Comparison of ENCODE assay signal across 23 mouse cellular contexts in genomic region chr10:44013885-44014284, GRCm38 (mm10).
DNase-seq lines count a peak whose midpoint lies in the region; ATAC-seq and TF ChIP-seq lines count a peak whose summit lies in the region.
"Had no signal": no experiment of that assay in that cellular context is flagged by ENCODE, and none has a peak within 500 bp of the region (broad histone marks: within the 10 kb centered on the region; RNA-seq: fewer than 3 reads in every experiment).

No protein-coding gene starts in this region.

- no peak overlapping the region for H3K4me3 ChIP-seq in hindbrain, postnatal 0 days (ENCODE audit: low read length)
- H3K4me3 ChIP-seq in hindbrain, embryonic 14.5 days (replicated peaks; ENCODE audit: low read length) = no peak overlapping the region
- H3K4me3 ChIP-seq in G1E (ENCODE audit: low read depth, low read length) = no peak overlapping the region
- H3K4me3 ChIP-seq: embryonic facial prominence, embryonic 10.5 days; embryonic facial prominence, embryonic 12.5 days; forebrain, embryonic 13.5 days; forebrain, embryonic 15.5 days had no signal

- no peaks in the 10 kb centered on the region for H3K9me3 ChIP-seq in hindbrain, postnatal 0 days (ENCODE audit: low read length)
- no peaks in the 10 kb centered on the region for H3K9me3 ChIP-seq in hindbrain, embryonic 14.5 days (ENCODE audit: control insufficient read depth, low read length)
- H3K9me3 ChIP-seq in G1E (replicated peaks) = no peaks in the 10 kb centered on the region
- H3K9me3 ChIP-seq: embryonic facial prominence, embryonic 10.5 days; embryonic facial prominence, embryonic 12.5 days; forebrain, embryonic 13.5 days; forebrain, embryonic 15.5 days had no signal

- H3K27ac ChIP-seq in hindbrain, postnatal 0 days = no peak overlapping the region
- no peak overlapping the region for H3K27ac ChIP-seq in hindbrain, embryonic 14.5 days
- H3K27ac ChIP-seq: embryonic facial prominence, embryonic 10.5 days; embryonic facial prominence, embryonic 12.5 days; forebrain, embryonic 13.5 days; forebrain, embryonic 15.5 days had no signal

- WGBS in hindbrain, postnatal 0 days = 45% methylated on average over 4 of the region's 4 CpGs
- WGBS in hindbrain, embryonic 14.5 days = 64% methylated on average over 4 of the region's 4 CpGs

- no peak overlapping the region for H3K9ac ChIP-seq in hindbrain, postnatal 0 days (replicated peaks; ENCODE audit: low read length)
- H3K9ac ChIP-seq in hindbrain, embryonic 14.5 days = no peak overlapping the region
- H3K9ac ChIP-seq: embryonic facial prominence, embryonic 12.5 days; forebrain, embryonic 13.5 days; forebrain, embryonic 15.5 days; forebrain, postnatal 0 days had no signal

- TF ChIP-seq CTCF in hindbrain, postnatal 0 days (IDR thresholded peaks at IDR 0.05; ENCODE audit: low read depth) = no peak
- TF ChIP-seq CTCF in G1E (IDR thresholded peaks at IDR 0.05; ENCODE audit: low read depth, low read length) = no peak

- 0 out of 2 replicates have a peak, but pooled peaks have one; percentile 45 for ATAC-seq in hindbrain, postnatal 0 days
- no peak for ATAC-seq in hindbrain, embryonic 14.5 days (ENCODE audit: low FRiP score)
- peak; percentile 50 for ATAC-seq in G1E (ENCODE audit: extremely low read depth, insufficient number of reproducible peaks, low FRiP score, poor library complexity, severe bottlenecking)
- ATAC-seq: activated CD4-positive, CD25-positive, alpha-beta regulatory T cell, adult 4 months; CD4-positive, CD25-positive, alpha-beta regulatory T cell, adult 4 months; forebrain, embryonic 13.5 days; forebrain, embryonic 15.5 days; forebrain, postnatal 0 days; Patski had no signal

- no peak for DNase-seq in hindbrain, postnatal 0 days (ENCODE audit: low spot score)
- no peak for DNase-seq in hindbrain, embryonic 14.5 days (ENCODE audit: low spot score)
- DNase-seq in G1E (ENCODE audit: low spot score) = no peak
- peak; percentile 17 for DNase-seq in MEL-GATA-1-ER (ENCODE audit: extremely low read depth, low read depth)
- no peak for DNase-seq in spleen, postnatal 10 days (ENCODE audit: low spot score in 2 of 2)
- no peak for DNase-seq in cerebellum, adult 11 months
- DNase-seq: adrenal gland, adult 8-10 months; adrenal gland, postnatal 14 days; adrenal gland, postnatal 36 days; B cell, adult 2 months; cerebellum, adult 18-20 months; cerebellum, adult 8-10 months; cerebellum, adult 9-11 months; cerebellum, postnatal 14 days; forebrain, postnatal 0 days had no signal

- no peaks in the 10 kb centered on the region for H3K27me3 ChIP-seq in hindbrain, postnatal 0 days (ENCODE audit: insufficient read depth, low read length)
- H3K27me3 ChIP-seq in hindbrain, embryonic 14.5 days (ENCODE audit: control insufficient read depth, insufficient read depth, low read length) = 0 out of 2 replicates have a peak, but pooled peaks cover 2% of the 10 kb centered on the region
- H3K27me3 ChIP-seq in G1E (ENCODE audit: insufficient read depth, low read length) = no peaks in the 10 kb centered on the region
- H3K27me3 ChIP-seq: CH12.LX; embryonic facial prominence, embryonic 12.5 days; forebrain, embryonic 15.5 days; Patski had no signal

- no peak overlapping the region for H3K4me2 ChIP-seq in hindbrain, postnatal 0 days (ENCODE audit: low read depth, low read length)
- no peak overlapping the region for H3K4me2 ChIP-seq in hindbrain, embryonic 14.5 days (replicated peaks)
- H3K4me2 ChIP-seq: embryonic facial prominence, embryonic 12.5 days; forebrain, embryonic 13.5 days; forebrain, embryonic 15.5 days had no signal

- no peaks in the 10 kb centered on the region for H3K36me3 ChIP-seq in hindbrain, postnatal 0 days (ENCODE audit: insufficient read depth, low read length)
- H3K36me3 ChIP-seq in hindbrain, embryonic 14.5 days (replicated peaks; ENCODE audit: control insufficient read depth, insufficient read depth) = no peaks in the 10 kb centered on the region
- peaks cover 18% of the 10 kb centered on the region for H3K36me3 ChIP-seq in G1E (replicated peaks)
- H3K36me3 ChIP-seq: embryonic facial prominence, embryonic 10.5 days; embryonic facial prominence, embryonic 12.5 days; forebrain, embryonic 15.5 days had no signal

- no peaks in the 10 kb centered on the region for H3K4me1 ChIP-seq in hindbrain, postnatal 0 days (ENCODE audit: insufficient read depth, low read length)
- no peaks in the 10 kb centered on the region for H3K4me1 ChIP-seq in hindbrain, embryonic 14.5 days (replicated peaks; ENCODE audit: control insufficient read depth, insufficient read depth, low read length)
- peaks cover 54% of the 10 kb centered on the region for H3K4me1 ChIP-seq in G1E (ENCODE audit: insufficient read depth, low read depth, low read length)
- H3K4me1 ChIP-seq: embryonic facial prominence, embryonic 10.5 days; embryonic facial prominence, embryonic 12.5 days; forebrain, embryonic 13.5 days; forebrain, embryonic 15.5 days had no signal
